Mouse (Mus musculus): Measurements from ENCODE around the gene Selenon. TPM values are rescaled to one million over a fixed set of nuclear protein-coding genes. Genes with fewer than 3 reads are reported as not detected.

Selenon gene
- 10 to 100 TPM; 16.0 to 18.0 TPM for total RNA-seq (2021)

DNA sequence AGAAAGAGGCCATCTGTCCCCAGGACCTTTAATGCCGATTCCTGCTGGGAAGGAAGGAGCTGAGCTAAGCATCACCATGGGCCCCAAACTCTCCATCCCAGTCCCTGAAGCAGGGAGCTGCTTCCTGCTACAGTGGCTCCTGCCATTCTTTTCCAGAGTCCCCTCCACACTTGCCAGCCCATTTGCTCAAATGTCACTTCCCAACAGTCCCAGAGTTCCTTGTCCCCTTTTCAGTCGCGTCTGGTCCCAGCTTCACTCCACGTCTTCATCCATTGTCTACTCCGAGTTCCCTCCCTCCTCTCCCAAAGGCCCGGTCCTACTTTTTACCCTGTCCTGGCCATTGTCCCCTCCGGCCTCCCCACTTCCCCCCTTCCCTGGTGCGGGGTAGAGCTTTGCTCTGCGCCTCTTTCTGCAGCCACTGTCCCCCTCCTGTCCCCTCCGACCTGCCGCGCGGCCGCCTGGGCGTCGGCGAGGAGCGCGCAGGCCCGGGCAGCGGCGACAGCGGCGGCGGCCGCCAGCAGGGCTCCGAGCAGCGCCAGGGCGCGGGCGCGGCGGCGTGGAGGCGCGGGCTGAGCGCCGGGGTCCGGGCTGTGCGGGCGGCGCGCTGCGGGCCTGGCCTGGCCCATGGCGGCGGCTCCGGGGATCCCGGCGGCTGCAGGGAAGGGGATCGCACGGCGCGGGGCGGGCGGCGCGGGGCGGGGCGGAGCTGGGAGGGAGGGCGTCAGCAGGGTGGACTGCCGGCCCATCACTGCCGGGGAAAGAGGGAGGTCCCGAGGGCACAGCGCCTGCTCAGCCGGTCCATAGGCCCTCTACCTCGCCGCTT lies at the start of gene Selenon:
TSS of gene Selenon (minus strand) at position 673 of the 823 bp plus-strand sequence.
- peak in 1 of 2 experiments; percentile 45 for DNase-seq

DNA sequence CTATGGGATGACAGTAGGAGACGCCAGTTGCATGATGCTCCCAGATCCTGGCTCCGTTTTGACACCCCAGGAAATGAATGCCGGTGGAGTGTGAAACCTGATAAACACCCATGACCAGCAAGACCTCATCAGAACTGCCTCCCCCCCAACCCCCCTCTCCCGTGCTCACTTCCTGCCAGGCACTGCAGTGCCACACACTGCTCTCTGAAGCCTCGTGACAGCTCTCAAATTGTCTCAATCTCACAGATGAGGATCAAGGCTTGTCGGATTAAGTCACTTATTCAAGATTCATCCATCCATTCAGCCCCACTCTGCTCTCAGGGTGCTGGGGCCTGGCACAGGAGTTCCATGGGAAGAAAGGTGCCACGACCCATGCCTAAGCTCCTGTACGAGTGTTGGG lies 49.4 kb upstream of the Selenon start:
- DNase-seq: no peak

- DNase-seq: no peak
These were observed 48.8 kb upstream of the Selenon start for GRCm38 (mm10) chr4:134600777-134601176.

DNA sequence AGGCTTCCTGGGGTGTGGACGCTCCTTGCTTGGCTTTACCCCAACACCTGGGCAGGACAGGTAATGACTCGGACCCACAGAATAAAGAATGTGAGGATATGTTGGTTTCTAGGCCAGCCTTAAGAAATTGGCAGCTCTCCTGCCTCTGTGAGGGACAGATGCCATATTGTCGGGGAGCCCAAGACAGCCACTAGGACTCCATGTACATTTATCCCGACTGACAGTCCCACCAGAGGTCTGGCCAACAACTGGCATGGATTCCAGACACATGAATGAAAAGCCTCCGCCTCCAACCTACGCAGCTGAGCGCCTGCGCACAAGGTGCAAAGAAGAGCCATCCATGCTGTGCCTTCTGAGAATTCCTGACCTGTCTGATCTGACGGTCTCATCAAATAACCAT lies 48.1 kb upstream of the Selenon start:
- DNase-seq: no peak

- no peak for DNase-seq
These were observed 45.1 kb upstream of the Selenon start for GRCm38 (mm10) chr4:134596816-134597692.

GRCm38 (mm10) chr4:134594731-134595439 lies 42.9 kb upstream of the Selenon start:
- no peak for DNase-seq

- no peak for DNase-seq
These were observed 40.5 kb upstream of the Selenon start for GRCm38 (mm10) chr4:134592442-134592841.

- peak in 1 of 2 experiments; percentile 45 for DNase-seq
These were observed 39.6 kb upstream of the Selenon start for GRCm38 (mm10) chr4:134591506-134592061.

GRCm38 (mm10) chr4:134590227-134590926 lies 38.4 kb upstream of the Selenon start:
- DNase-seq: no peak

DNA sequence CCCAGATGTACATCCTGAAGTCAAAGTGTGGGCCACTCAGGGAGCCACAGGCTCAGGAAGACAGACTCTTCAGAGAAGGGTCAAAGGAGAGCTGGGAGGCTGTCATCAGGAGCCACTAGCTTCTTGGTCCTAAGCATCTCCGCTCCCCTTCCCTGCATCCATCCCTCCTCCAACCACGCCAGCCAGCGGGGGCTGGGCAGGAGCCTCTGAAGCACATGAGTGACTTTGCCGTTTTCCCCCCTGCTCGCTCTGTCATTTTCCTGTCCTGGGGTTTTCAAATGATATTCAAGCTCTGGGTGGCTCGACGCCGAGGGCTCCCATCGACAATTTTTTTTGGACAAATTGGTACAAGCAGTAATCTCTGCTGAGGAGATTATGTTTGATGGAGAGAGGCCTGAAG lies 37.8 kb upstream of the Selenon start:
- no peak for DNase-seq

GRCm38 (mm10) chr4:134588951-134589350 lies 37.0 kb upstream of the Selenon start:
- DNase-seq: no peak

DNA sequence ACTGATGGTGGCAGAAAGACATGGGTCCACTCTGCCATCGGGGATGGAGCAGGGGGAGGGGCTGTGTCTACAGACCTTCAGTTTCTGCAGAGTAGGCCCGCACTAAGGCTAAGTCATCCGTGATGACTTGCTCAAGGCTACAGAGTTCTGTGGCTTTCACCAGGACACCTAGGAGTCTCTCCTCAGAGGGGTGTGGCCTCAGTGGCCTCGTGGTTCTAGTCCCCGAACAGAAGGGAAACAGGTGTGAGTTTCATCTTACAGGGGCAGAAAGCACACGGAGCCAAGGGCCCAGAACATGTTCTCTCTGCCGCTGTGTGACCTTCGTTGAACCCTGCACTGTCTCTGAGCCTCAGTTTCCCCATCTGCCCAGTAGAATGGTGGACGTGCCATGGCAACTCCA lies 36.3 kb upstream of the Selenon start:
- DNase-seq: no peak

DNA sequence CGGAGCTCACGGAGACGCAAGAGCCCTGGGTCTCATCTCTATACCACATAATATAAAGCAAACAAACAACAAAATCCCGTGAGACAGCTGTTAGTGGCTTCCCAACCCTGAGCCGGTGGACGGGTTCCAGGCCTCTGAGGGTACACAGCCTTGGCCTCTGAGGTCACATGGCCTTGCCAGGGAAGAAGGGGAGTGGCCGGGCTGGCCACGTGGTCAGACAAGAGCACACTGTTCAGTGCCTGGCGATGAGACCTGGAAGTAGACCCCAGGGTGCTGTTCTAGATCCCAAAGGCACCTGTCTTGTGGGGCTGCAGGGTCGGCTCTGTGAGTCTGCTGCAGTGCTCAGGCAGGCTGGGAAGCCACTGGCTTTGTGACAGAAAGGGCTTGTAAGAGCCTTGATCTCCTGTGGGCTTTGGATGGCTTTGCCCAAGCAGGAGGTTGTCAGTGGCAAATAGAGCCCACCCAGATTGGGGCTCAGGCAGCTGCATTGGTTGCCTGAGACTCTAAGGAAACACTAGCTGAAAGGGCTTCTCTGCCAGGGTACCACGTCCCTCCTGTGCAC lies 35.8 kb upstream of the Selenon start:
- DNase-seq: no peak

GRCm38 (mm10) chr4:134586631-134587030 lies 34.7 kb upstream of the Selenon start:
- DNase-seq: no peak

GRCm38 (mm10) chr4:134586126-134586525 lies 34.2 kb upstream of the Selenon start:
- no peak for DNase-seq

DNA sequence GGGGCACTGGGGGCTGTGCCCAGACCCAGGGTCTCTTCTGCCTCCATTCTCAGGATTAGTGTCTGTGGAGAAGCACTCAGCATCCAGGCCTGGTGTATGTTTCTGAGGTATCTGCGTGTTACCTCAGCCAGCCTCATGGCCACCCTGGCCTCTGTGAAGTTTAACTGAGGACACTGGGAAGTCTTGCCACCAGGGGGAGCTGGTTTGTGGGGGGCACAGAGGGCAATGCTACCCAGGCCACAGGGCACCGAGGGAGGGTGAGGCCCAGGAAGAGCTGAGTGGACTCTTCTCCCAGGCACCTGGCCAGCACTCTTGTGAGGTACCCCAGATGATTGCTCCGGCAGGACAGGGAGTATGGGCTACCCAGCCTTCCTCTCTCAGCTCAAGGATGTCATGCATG lies 31.5 kb upstream of the Selenon start:
- no peak for DNase-seq

- no peak for DNase-seq
These were observed 29.4 kb upstream of the Selenon start for GRCm38 (mm10) chr4:134581365-134581764.

DNA sequence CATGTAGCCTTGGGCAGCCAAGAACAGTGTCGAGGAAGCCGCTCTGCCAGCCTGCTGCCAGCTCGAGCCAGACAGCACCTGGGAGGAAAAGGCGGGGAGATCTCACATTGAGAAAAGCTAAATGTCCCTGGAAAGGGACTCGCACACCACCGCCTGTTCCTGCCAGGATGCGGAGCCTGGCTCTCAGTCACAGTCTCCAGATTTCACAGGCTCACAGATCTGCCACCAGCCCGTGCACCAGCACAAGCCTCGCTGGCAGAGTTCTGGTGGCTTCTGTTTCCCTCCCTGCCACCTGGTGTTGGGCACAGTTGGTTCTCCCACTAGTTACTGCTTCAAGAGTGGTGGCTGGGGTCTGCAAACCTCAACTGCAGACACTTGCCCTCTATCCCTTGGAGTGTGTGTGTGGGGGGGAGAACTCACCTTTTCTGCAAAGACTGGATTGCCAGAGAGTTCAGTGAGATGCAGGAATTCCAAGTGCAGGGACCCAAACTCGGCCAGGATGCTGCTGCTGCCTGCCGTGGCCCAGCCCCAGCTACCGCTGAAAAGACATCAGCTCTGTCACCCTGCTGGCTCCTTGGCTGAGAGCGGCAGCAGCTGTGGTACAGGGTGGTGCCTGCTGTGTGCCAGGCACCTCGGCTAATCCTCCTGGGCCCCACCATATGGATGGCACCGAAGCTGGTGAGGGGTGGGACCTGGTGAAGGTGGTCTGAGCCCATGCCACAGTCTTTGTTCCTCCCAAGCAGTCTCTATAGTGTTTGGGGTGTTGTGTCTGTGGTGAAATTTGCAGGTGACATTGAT lies 28.6 kb upstream of the Selenon start:
- peak; percentile 81 to 88 for DNase-seq

DNA sequence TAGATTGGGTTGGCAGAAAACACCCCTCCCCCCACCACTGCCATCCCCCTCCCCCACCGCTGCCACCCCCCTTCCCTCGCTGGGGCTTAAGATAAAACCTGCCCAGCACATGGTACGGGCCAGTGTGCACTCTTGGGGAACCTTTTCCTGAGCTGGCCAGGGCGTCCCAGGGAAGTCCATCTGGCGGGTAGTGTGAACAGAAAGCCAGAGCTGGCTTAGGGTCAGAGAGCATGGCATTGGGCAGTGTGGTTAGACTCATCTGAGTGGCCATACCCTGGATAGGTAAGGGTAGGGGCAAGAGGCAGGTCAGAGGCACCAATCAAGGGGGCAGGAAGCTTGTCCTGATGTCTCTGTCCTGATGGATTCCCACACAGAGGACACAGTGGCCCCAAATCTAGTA lies 27.7 kb upstream of the Selenon start:
- no peak for DNase-seq

DNA sequence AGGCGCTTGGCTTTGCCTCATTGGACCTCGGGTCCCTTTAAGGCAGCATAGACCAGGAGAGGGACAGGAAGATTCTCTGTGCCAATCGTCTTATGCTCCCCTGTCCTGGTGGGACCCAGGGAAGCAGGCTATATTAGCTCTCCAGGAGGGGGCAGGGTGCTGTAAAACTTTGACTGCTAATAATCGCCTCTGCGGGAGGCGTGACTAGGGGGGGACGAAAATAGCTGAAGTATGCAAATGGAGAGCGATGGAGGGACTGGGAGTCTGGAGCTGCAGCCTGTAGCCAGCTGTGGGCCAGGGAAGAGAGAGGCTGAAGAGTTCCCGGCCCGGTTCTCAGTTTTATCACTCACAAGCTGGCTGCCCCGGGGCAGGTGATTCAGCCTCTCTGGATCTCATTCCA lies 27.2 kb upstream of the Selenon start:
- no peak for DNase-seq

GRCm38 (mm10) chr4:134578407-134578806 lies 26.4 kb upstream of the Selenon start:
- peak in 1 of 2 experiments; percentile 33 for DNase-seq

All from layer of hippocampus, postnatal 36 days (tissue).